Mouse (Mus musculus) left cerebral cortex, postnatal 14 days (tissue): ENCODE measurements at regions not wholly inside any gene's neighbourhood (a gene's known extent, or its start where the extent isn't known, plus 50 kb on each side); places are given as distances from the start of the nearest gene placed in this dataset.

Experiments
- DNase-seq, 2 experiments: peaks; one replicate each; pipeline ENCODE4 v3.0.0; 2021 to 2022; ENCODE audit warnings: low spot score in 2 of 2, mixed read lengths in 1 of 2
- intact Hi-C: fragments of 180-260 bp; cut with DNase I; formaldehyde crosslinking; loops from one replicate; pipeline ENCODE4 v1.15.1; 2025

DNA sequence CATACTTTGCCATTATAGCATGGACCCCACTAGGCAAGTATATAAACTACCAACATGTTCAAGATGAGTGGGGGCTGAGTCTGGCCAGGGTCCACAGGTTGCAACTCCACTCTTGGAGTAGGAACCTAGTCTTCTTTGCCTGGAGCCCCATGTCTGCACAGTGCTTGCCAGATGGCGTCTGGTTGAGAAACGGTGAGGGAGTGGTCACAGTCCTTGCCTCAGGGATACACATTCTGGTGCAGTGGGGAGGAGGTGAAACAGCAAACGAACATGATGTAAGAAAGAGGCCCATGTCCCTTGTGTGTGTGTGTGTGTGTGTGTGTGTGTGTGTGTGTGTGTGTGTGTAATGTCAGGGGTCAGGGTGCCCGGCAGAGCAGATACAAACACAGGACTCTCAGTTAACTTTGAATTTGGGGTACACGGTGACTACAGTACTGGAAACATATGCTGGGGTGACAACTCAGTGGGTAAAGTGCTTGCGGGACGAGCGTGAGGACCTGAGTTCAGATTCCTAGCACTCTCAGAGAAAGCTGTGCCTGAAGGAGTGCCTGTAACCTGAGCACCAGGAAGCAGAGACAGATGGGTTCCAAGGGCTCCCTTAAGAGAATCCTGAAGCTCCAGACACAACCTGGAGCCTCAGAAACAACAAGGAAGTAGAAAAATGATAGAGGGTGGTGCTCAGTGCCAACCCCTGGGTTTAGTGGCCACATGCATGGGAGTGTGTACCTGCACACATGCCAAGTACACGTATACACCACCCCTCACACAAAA is 373.8 kb downstream of the Wdr11 start:
- intact Hi-C loops, result no loop called here

DNA sequence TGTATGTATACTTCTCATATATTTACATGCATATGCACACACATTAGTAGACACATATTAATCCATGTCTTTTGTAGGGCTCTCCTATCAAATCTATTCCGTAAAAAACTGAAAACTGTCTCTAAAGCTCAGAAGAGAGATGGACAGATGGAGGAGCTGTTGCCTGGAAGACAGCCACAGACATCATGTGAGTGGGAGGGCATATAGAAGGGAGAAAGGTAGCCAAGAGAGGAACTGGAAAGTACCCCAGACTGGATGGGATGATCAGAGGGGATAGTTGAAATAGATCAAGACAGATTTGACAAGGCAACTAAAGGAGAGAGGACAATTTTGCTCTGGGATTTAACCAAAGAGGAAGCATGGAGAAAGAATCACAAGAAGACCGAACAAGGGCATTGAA is 375.1 kb downstream of the Wdr11 start:
- intact Hi-C loops, result no loop called here
- peak; percentile 34 to 40 for DNase-seq

More for the DNA sequence above, 373.8 kb downstream of the Wdr11 start:
- no peak for DNase-seq

GRCm38 (mm10) chr7:129970201-129970600 is 378.5 kb downstream of the Wdr11 start:
- intact Hi-C loops, result no loop called here

GRCm38 (mm10) chr7:129974206-129974605 is 382.5 kb downstream of the Wdr11 start:
- intact Hi-C loops, result no loop called here
- no peak for DNase-seq

More at GRCm38 (mm10) chr7:129970201-129970600, 378.5 kb downstream of the Wdr11 start:
- no peak for DNase-seq

GRCm38 (mm10) chr7:129974837-129975236 is 383.2 kb downstream of the Wdr11 start:
- intact Hi-C loops, result no loop called here
- DNase-seq, result no peak

GRCm38 (mm10) chr7:129975781-129976514 is 384.3 kb downstream of the Wdr11 start:
- peak in 1 of 2 experiments; percentile 10 for DNase-seq
- intact Hi-C loops, result no loop called here

- no peak for DNase-seq
- intact Hi-C loops, result no loop called here
Measured at GRCm38 (mm10) chr7:129978576-129978975, 386.9 kb downstream of the Wdr11 start.

DNA sequence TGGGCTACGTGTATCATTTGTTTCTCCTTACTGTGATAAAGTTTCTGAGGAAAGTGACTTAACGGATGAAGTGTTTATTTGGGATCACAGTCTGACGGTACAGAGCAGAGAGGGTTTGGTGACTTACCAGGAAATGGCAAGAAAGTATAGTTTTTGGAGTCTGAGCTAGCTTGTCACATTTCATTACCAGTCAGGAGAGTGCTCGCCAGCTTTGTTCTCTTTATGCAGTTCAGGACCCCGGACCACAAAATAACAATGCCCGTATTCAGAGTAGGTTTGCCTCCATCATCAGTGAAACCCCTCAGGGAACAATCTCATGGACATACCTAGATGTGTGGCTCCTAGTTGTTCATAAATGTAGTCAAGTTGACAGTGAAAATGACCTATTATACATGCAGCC is 387.7 kb downstream of the Wdr11 start:
- intact Hi-C loops, result no loop called here
- DNase-seq, result no peak

GRCm38 (mm10) chr7:129980501-129980900 is 388.8 kb downstream of the Wdr11 start:
- no peak for DNase-seq
- intact Hi-C loops, result loop anchor here (10.0 kb wide), 1 partner anchor 294 kb away; no protein-coding TSS in a partner anchor

DNA sequence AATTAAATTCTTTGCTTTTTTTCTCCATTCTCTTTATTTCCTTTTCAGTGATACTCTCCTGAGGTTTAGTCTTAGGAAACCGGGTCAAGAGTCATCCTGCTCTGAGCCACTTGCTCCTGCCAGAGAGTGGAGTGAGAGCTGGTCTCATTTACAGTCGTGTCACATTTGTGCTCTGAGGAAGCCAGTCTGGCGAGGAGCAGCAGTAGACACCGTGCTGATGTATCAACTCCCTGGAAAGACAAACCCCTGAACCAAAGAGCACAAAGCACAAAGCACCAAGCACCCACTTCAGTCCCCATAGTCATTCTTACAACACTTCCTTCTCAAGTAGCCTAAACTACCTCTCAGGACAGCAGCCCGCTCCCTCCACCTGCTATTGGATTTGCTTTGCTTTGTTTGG is 390.7 kb downstream of the Wdr11 start:
- DNase-seq, result no peak
- intact Hi-C loops, result loop anchor here (10.0 kb wide), 1 partner anchor 292 kb away; no protein-coding TSS in a partner anchor

DNA sequence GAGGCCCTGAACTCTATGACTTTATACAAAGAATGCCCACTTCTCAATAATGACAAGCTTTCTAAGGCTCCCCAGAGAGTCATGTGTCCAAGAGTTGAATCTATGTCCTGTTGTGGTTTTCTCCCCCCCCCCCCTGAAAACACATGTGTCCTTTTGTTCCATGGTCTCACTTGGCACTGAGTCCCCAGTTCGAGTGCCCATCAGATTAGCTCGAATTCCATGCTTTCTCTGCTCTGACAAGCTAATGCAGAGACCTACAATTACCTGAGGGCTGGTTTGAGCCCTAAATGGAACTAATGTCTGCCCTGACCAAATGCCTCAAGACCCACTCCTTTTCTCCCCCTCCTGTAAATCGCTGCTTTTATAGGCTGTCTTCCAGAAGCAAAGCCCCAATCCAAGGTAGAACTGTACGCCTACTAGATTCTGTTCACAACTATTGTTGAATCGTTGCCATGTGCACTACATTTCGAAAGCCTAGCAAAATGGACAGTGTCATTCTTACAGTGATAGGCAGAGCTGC is 392.0 kb downstream of the Wdr11 start:
- intact Hi-C loops, result loop anchor here (10.0 kb wide), 1 partner anchor 291 kb away; no protein-coding TSS in a partner anchor
- DNase-seq, result no peak

- intact Hi-C loops, result loop anchor here (10.0 kb wide), 1 partner anchor 290 kb away; no protein-coding TSS in a partner anchor
- no peak for DNase-seq
Measured at GRCm38 (mm10) chr7:129984367-129984766, 392.7 kb downstream of the Wdr11 start.

DNA sequence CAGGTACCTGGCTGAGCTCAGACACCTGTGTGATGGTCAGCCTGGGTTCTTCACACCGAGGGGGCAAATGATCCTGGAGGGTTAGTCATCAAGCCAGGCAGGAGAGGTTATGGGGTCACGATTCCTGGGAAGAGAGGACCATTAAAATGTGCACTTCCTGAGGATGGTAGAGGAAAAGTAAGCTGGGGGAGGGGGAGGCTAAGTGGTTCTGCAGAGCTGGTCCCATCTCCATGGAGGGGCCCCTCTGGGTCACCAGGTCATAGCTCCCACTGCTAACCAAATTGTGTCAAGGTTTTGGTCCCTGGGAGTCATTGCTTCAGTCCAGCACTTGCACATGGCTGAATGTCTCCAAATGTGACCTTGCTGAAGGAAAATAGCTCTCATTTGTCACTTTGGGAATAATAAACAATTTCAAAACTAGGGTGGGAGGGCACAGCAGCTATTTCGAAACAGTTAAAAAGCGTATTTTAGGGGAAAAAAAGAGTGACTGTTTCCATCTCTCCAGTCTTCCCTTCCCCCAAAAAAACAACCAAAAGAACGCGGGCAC is 395.5 kb downstream of the Wdr11 start:
- DNase-seq, result no peak
- intact Hi-C loops, result loop anchor here (10.0 kb wide), 1 partner anchor 288 kb away; no protein-coding TSS in a partner anchor

DNA sequence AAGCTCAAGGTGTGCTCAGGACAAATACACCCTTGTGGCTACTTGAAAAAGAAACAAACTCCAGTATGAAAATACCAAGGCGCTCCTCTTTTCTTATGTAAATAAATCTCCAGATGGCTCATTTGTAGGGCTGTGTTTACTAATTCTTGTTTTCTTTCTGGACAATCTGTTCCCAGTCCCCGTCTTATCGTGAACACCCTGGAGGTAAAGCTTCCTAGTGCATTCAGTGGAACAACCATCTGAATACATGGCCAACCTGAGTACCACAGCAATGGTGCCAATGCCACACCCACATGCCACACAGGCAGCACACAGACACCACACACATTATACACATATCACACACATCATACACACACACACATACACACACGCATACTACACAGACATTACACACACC is 396.1 kb downstream of the Wdr11 start:
- intact Hi-C loops, result loop anchor here (10.0 kb wide), 1 partner anchor 287 kb away; no protein-coding TSS in a partner anchor
- DNase-seq, result no peak

GRCm38 (mm10) chr7:129993446-129994223 is 402.0 kb downstream of the Wdr11 start:
- intact Hi-C loops, result no loop called here
- DNase-seq, result no peak

DNA sequence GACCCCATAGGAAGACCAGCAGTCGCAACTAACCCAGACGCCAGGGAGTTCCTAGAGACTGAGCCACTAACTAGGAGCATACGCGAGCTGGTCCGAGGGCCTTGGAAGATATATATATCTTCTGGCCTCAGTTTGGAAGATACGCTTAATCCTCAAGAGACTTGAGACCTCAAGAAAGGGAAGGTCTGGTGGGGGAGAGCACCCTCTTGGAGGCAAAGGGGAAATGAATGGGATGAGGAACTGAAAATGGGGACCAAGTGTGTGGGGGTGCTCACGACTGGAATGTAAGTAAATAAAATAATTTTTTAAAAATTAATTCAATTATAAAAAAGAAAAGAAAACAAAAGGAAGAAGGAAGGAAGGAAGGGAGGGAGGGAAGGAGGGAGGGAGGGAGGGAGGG is 403.9 kb downstream of the Wdr11 start:
- DNase-seq, result no peak
- intact Hi-C loops, result no loop called here

- peak; percentile 62 to 71 for DNase-seq
- intact Hi-C loops, result no loop called here
Measured at GRCm38 (mm10) chr7:130001064-130001463, 409.4 kb downstream of the Wdr11 start.

GRCm38 (mm10) chr7:130002002-130002401 is 410.3 kb downstream of the Wdr11 start:
- DNase-seq, result no peak

GRCm38 (mm10) chr7:130005406-130005805 is 413.7 kb downstream of the Wdr11 start:
- DNase-seq, result no peak
- intact Hi-C loops, result no loop called here

More at GRCm38 (mm10) chr7:130002002-130002401, 410.3 kb downstream of the Wdr11 start:
- intact Hi-C loops, result no loop called here
